Comparison of ENCODE assay signal across 40 mouse cellular contexts in genomic region chr7:26686337-26686736, GRCm38 (mm10). TPM values are rescaled to one million over a fixed set of nuclear protein-coding genes. Genes with fewer than 3 reads are reported as not detected.
"Had no signal": no experiment of that assay in that cellular context is flagged by ENCODE, and none has a peak within 500 bp of the region (broad histone marks: within the 10 kb centered on the region; RNA-seq: fewer than 3 reads in every experiment).

Gene Cyp2b23, minus strand, starts transcription at chr7:26686437.

- H3K9me3 ChIP-seq: heart, embryonic 10.5 days; heart, embryonic 15.5 days; hindbrain, embryonic 12.5 days; hindbrain, embryonic 13.5 days; hindbrain, embryonic 15.5 days; intestine, embryonic 15.5 days; kidney, embryonic 15.5 days had no signal

- H3K27me3 ChIP-seq: heart, embryonic 12.5 days; heart, embryonic 13.5 days; heart, embryonic 15.5 days; hindbrain, embryonic 12.5 days; hindbrain, embryonic 13.5 days; hindbrain, embryonic 15.5 days; intestine, embryonic 15.5 days; kidney, embryonic 15.5 days had no signal

- H3K4me1 ChIP-seq: heart, embryonic 10.5 days; heart, embryonic 12.5 days; heart, embryonic 13.5 days; heart, embryonic 15.5 days; hindbrain, embryonic 10.5 days; hindbrain, embryonic 12.5 days; hindbrain, embryonic 13.5 days; hindbrain, embryonic 15.5 days; intestine, embryonic 15.5 days; kidney, embryonic 15.5 days had no signal

- ATAC-seq: hindbrain, embryonic 16.5 days; hindbrain, postnatal 0 days; inflammation-experienced regulatory T-cells, adult 6 months; intestine, embryonic 15.5 days; intestine, embryonic 16.5 days; intestine, postnatal 0 days had no signal

- H3K36me3 ChIP-seq: heart, embryonic 10.5 days; heart, embryonic 12.5 days; heart, embryonic 13.5 days; heart, embryonic 15.5 days; hindbrain, embryonic 10.5 days; hindbrain, embryonic 12.5 days; hindbrain, embryonic 13.5 days; hindbrain, embryonic 15.5 days; intestine, embryonic 15.5 days; kidney, embryonic 15.5 days had no signal

- H3K4me3 ChIP-seq: heart, embryonic 10.5 days; heart, embryonic 12.5 days; heart, embryonic 13.5 days; heart, embryonic 15.5 days; hindbrain, embryonic 10.5 days; hindbrain, embryonic 12.5 days; hindbrain, embryonic 13.5 days; hindbrain, embryonic 15.5 days; intestine, embryonic 15.5 days; kidney, embryonic 15.5 days; layer of hippocampus, adult 2 months had no signal

RNA-seq across cellular contexts. Expression of gene Cyp2b23, which starts in this region (rescaled TPM):
- total RNA-seq: heart, postnatal 10 days; heart, postnatal 14 days; heart, postnatal 25 days; heart, postnatal 36 days; heart, postnatal 4 days; hematopoietic stem cell, adult 5-6 weeks; hindbrain, postnatal 0 days; layer of hippocampus, adult 18-20 months; layer of hippocampus, adult 2 months; layer of hippocampus, adult 8-10 months; layer of hippocampus, postnatal 10 days; layer of hippocampus, postnatal 14 days; layer of hippocampus, postnatal 25 days; layer of hippocampus, postnatal 36 days; left cerebral cortex, adult 18-20 months had no signal
- polyA plus RNA-seq: heart, embryonic 10.5 days; heart, embryonic 11.5 days; heart, embryonic 12.5 days; heart, embryonic 13.5 days; heart, embryonic 14.5 days; heart, embryonic 15.5 days; heart, embryonic 16.5 days; heart, postnatal 0 days; hindbrain, embryonic 10.5 days; hindbrain, embryonic 11.5 days; hindbrain, embryonic 12.5 days; hindbrain, embryonic 13.5 days; hindbrain, embryonic 14.5 days; hindbrain, embryonic 15.5 days; hindbrain, embryonic 16.5 days; inflammation-experienced regulatory T-cells, adult 6 months; intestine, embryonic 14.5 days; intestine, embryonic 15.5 days; intestine, embryonic 16.5 days; intestine, postnatal 0 days; kidney, embryonic 14.5 days; kidney, embryonic 15.5 days; kidney, embryonic 16.5 days; kidney, postnatal 0 days; large intestine, adult 2 months had no signal
